Mouse (Mus musculus): ENCODE data around the gene 4930402H24Rik. TPM values are rescaled to one million over a fixed set of nuclear protein-coding genes. Genes with fewer than 3 reads are reported as not detected.

Gene 4930402H24Rik
- polyA plus RNA-seq, 1 experiment: 0.98 TPM

- H3K9me3 ChIP-seq: no peaks in the 10 kb centered on the region
- no peak overlapping the region for H3K4me3 ChIP-seq (replicated peaks)
- no peaks in the 10 kb centered on the region for H3K27me3 ChIP-seq (replicated peaks)
- H3K4me1 ChIP-seq: peaks cover 19% of the 10 kb centered on the region
- H3K36me3 ChIP-seq (replicated peaks; ENCODE audit: low read length): peaks cover 16% of the 10 kb centered on the region
- TF ChIP-seq GATA1 (IDR thresholded peaks at IDR 0.05; ENCODE audit: borderline replicate concordance, low read length): no peak
- TF ChIP-seq FLI1 (IDR thresholded peaks at IDR 0.05; ENCODE audit: low read length): no peak
Observed at GRCm38 (mm10) chr2:130754596-130754995, 151.6 kb downstream of the 4930402H24Rik start.

GRCm38 (mm10) chr2:130750449-130750848, 155.8 kb downstream of the 4930402H24Rik start:
- Histone ChIP-seq H3K4me3 (replicated peaks) (no peak overlapping the region), H3K36me3 (replicated peaks; ENCODE audit: low read length) (peaks cover 41% of the 10 kb centered on the region), H3K9me3 (peaks cover 5% of the 10 kb centered on the region), H3K27me3 (replicated peaks) (no peaks in the 10 kb centered on the region), H3K4me1 (peaks cover 18% of the 10 kb centered on the region)
- TF ChIP-seq GATA1 (IDR thresholded peaks at IDR 0.05; ENCODE audit: borderline replicate concordance, low read length) (no peak), FLI1 (IDR thresholded peaks at IDR 0.05; ENCODE audit: low read length) (no peak)

GRCm38 (mm10) chr2:130749708-130750107, 156.5 kb downstream of the 4930402H24Rik start:
- Histone ChIP-seq H3K4me1 (peaks cover 11% of the 10 kb centered on the region), H3K36me3 (replicated peaks; ENCODE audit: low read length) (peaks cover 46% of the 10 kb centered on the region), H3K9me3 (peaks cover 13% of the 10 kb centered on the region), H3K27me3 (replicated peaks) (no peaks in the 10 kb centered on the region), H3K4me3 (replicated peaks) (no peak overlapping the region)
- TF ChIP-seq FLI1 (IDR thresholded peaks at IDR 0.05; ENCODE audit: low read length) (no peak), GATA1 (IDR thresholded peaks at IDR 0.05; ENCODE audit: borderline replicate concordance, low read length) (no peak)

- Histone ChIP-seq H3K4me3 (replicated peaks) (no peak overlapping the region), H3K9me3 (peaks cover 23% of the 10 kb centered on the region), H3K27me3 (replicated peaks) (no peaks in the 10 kb centered on the region), H3K4me1 (no peaks in the 10 kb centered on the region), H3K36me3 (replicated peaks; ENCODE audit: low read length) (peaks cover 88% of the 10 kb centered on the region)
- TF ChIP-seq GATA1 (IDR thresholded peaks at IDR 0.05; ENCODE audit: borderline replicate concordance, low read length) (no peak), FLI1 (IDR thresholded peaks at IDR 0.05; ENCODE audit: low read length) (no peak)
Observed at GRCm38 (mm10) chr2:130743576-130743975, 162.6 kb downstream of the 4930402H24Rik start.

DNA sequence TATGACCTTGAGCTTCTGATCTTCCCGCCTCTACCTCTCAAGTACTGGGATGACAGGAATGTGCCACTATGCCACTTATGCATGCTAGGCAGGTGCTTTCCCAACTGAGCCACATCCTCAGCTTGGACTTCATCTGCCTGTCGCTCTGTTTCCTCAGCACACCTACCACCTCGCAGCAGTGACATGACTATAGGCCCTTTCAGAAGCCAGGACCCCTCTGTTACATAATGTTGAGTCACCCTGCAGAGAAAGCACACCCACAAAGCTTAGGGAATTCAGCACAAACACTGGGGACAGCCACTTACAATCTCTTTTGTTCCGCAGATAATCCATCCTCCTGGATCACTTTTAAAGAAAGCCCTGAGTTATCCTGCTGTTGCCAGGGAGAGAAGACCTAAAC, 166.1 kb downstream of the 4930402H24Rik start:
- peaks cover 87% of the 10 kb centered on the region for H3K36me3 ChIP-seq (replicated peaks; ENCODE audit: low read length)

GRCm38 (mm10) chr2:130738019-130738418, 168.2 kb downstream of the 4930402H24Rik start:
- TF ChIP-seq GATA1 (IDR thresholded peaks at IDR 0.05; ENCODE audit: borderline replicate concordance, low read length): no peak
- no peak for TF ChIP-seq FLI1 (IDR thresholded peaks at IDR 0.05; ENCODE audit: low read length)
- Histone ChIP-seq H3K27me3 (replicated peaks) (no peaks in the 10 kb centered on the region), H3K4me3 (replicated peaks) (no peak overlapping the region), H3K4me1 (peaks cover 7% of the 10 kb centered on the region), H3K36me3 (replicated peaks; ENCODE audit: low read length) (peaks cover 84% of the 10 kb centered on the region), H3K9me3 (no peaks in the 10 kb centered on the region)

More for the DNA sequence above, 166.1 kb downstream of the 4930402H24Rik start:
- TF ChIP-seq FLI1 (IDR thresholded peaks at IDR 0.05; ENCODE audit: low read length): no peak
- TF ChIP-seq GATA1 (IDR thresholded peaks at IDR 0.05; ENCODE audit: borderline replicate concordance, low read length): no peak
- Histone ChIP-seq H3K4me3 (replicated peaks) (no peak overlapping the region), H3K9me3 (peaks cover 14% of the 10 kb centered on the region), H3K4me1 (peaks cover 3% of the 10 kb centered on the region), H3K27me3 (replicated peaks) (no peaks in the 10 kb centered on the region)

GRCm38 (mm10) chr2:130735281-130735680, 170.9 kb downstream of the 4930402H24Rik start:
- TF ChIP-seq GATA1 (IDR thresholded peaks at IDR 0.05; ENCODE audit: borderline replicate concordance, low read length): no peak
- TF ChIP-seq FLI1 (IDR thresholded peaks at IDR 0.05; ENCODE audit: low read length): no peak
- Histone ChIP-seq H3K9me3 (no peaks in the 10 kb centered on the region), H3K36me3 (replicated peaks; ENCODE audit: low read length) (peaks cover 82% of the 10 kb centered on the region), H3K4me3 (replicated peaks) (no peak overlapping the region), H3K27me3 (replicated peaks) (no peaks in the 10 kb centered on the region), H3K4me1 (peaks cover 7% of the 10 kb centered on the region)

- H3K36me3 ChIP-seq (replicated peaks; ENCODE audit: low read length): peaks cover 82% of the 10 kb centered on the region
Observed at GRCm38 (mm10) chr2:130733444-130733843, 172.8 kb downstream of the 4930402H24Rik start.

DNA sequence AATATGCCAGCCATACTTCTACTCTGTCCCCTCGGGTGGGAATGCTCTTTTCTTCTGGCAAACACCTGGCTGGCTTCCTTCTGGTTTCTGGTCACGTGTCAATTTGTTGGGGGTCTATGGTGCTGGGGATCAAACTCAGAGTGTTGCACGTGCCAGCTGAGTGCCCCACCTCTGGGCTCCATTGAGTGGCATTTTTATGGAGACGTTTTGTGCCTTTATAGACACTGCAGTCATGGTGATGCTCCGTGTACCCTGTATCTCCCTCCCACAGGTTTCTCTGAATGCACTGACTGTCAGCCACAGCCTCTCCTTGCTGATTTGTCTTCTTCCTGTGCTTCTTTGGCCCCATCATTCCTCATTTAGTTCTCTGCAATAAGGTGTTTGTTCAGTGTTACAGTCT, 174.4 kb downstream of the 4930402H24Rik start:
- peaks cover 83% of the 10 kb centered on the region for H3K36me3 ChIP-seq (replicated peaks; ENCODE audit: low read length)
- peaks cover 9% of the 10 kb centered on the region; the same call in 1 of the 2 replicates for H3K9me3 ChIP-seq
- TF ChIP-seq GATA1 (IDR thresholded peaks at IDR 0.05; ENCODE audit: borderline replicate concordance, low read length): no peak
- TF ChIP-seq FLI1 (IDR thresholded peaks at IDR 0.05; ENCODE audit: low read length): no peak
- no peak overlapping the region for H3K4me3 ChIP-seq (replicated peaks)
- no peaks in the 10 kb centered on the region for H3K27me3 ChIP-seq (replicated peaks)
- peaks cover 15% of the 10 kb centered on the region for H3K4me1 ChIP-seq

More at GRCm38 (mm10) chr2:130733444-130733843, 172.8 kb downstream of the 4930402H24Rik start:
- peaks cover 9% of the 10 kb centered on the region; the same call in 1 of the 2 replicates for H3K9me3 ChIP-seq
- no peak overlapping the region for H3K4me3 ChIP-seq (replicated peaks)
- H3K4me1 ChIP-seq: peaks cover 7% of the 10 kb centered on the region
- no peak for TF ChIP-seq FLI1 (IDR thresholded peaks at IDR 0.05; ENCODE audit: low read length)
- TF ChIP-seq GATA1 (IDR thresholded peaks at IDR 0.05; ENCODE audit: borderline replicate concordance, low read length): no peak
- H3K27me3 ChIP-seq (replicated peaks): no peaks in the 10 kb centered on the region

- no peak overlapping the region for H3K4me3 ChIP-seq (replicated peaks)
- no peaks in the 10 kb centered on the region for H3K27me3 ChIP-seq (replicated peaks)
- peaks cover 85% of the 10 kb centered on the region for H3K36me3 ChIP-seq (replicated peaks; ENCODE audit: low read length)
- peaks cover 9% of the 10 kb centered on the region; the same call in 1 of the 2 replicates for H3K9me3 ChIP-seq
- no peak for TF ChIP-seq FLI1 (IDR thresholded peaks at IDR 0.05; ENCODE audit: low read length)
- TF ChIP-seq GATA1 (IDR thresholded peaks at IDR 0.05; ENCODE audit: borderline replicate concordance, low read length): no peak
- peaks cover 11% of the 10 kb centered on the region for H3K4me1 ChIP-seq
Observed at GRCm38 (mm10) chr2:130730746-130731145, 175.5 kb downstream of the 4930402H24Rik start.
